Mouse (Mus musculus): ENCODE measurements at regions not wholly inside any gene's neighbourhood (a gene's known extent, or its start where the extent isn't known, plus 50 kb on each side); places are given as distances from the start of the nearest gene placed in this dataset.

- DNase-seq: no peak
Measured at GRCm38 (mm10) chr11:112657410-112658159, 124.4 kb upstream of the Sox9 start.

- DNase-seq: no peak
Measured at GRCm38 (mm10) chr11:112659911-112660310, 122.1 kb upstream of the Sox9 start.

GRCm38 (mm10) chr11:112661426-112661825 lies 120.6 kb upstream of the Sox9 start:
- DNase-seq: no peak

GRCm38 (mm10) chr11:112667311-112667710 lies 114.7 kb upstream of the Sox9 start:
- DNase-seq: no peak

GRCm38 (mm10) chr11:112672086-112672485 lies 109.9 kb upstream of the Sox9 start:
- no peak for DNase-seq

GRCm38 (mm10) chr11:112690047-112690446 lies 92.0 kb upstream of the Sox9 start:
- DNase-seq: no peak

GRCm38 (mm10) chr11:112706091-112706490 lies 75.9 kb upstream of the Sox9 start:
- no peak for DNase-seq

GRCm38 (mm10) chr11:112708119-112708730 lies 73.8 kb upstream of the Sox9 start:
- DNase-seq: no peak

GRCm38 (mm10) chr11:112711656-112712055 lies 70.4 kb upstream of the Sox9 start:
- no peak for DNase-seq

GRCm38 (mm10) chr11:112718547-112718946 lies 63.5 kb upstream of the Sox9 start:
- DNase-seq: no peak

GRCm38 (mm10) chr11:112720652-112721051 lies 61.4 kb upstream of the Sox9 start:
- DNase-seq: no peak

- no peak for DNase-seq
Measured at GRCm38 (mm10) chr11:112722936-112723335, 59.1 kb upstream of the Sox9 start.

- no peak for DNase-seq
Measured at GRCm38 (mm10) chr11:112728154-112728952, 53.7 kb upstream of the Sox9 start.
